Mouse (Mus musculus) gastrocnemius, postnatal 10 days (tissue): ENCODE data around the gene Doc2b. TPM values are rescaled to one million over a fixed set of nuclear protein-coding genes. Genes with fewer than 3 reads are reported as not detected.

Experiments used
- DNase-seq: peaks from one replicate; pipeline ENCODE4 v3.0.0; 2021; ENCODE audit warnings: mixed read lengths
- long read RNA-seq, 2 experiments: library from polyadenylated mRNA; stranded (forward); transcript quantifications; one replicate each; pipeline ENCODE4 v2.0.0; 2021
- total RNA-seq, 2 experiments: library from RNA; stranded (reverse); gene quantifications; 2 replicates each; pipeline ENCODE4 v1.2.3; 2021

The Doc2b gene
- total RNA-seq: 1 to 10 TPM; 1.0 TPM
- long read RNA-seq, experiment 1, partial matches to known transcripts: 0 of 1 reads
- long read RNA-seq, experiment 1, other reads (novel, unspliced or antisense): 1 of 1 reads
- long read RNA-seq, experiment 2: 0 reads

GRCm38 (mm10) chr11:75796029-75796445, at the start of gene Doc2b:
TSS of gene Doc2b (minus strand) at chr11:75796049.
- peak; percentile 32 for DNase-seq

- no peak for DNase-seq
Observed at GRCm38 (mm10) chr11:75842904-75843619, 47.2 kb upstream of the Doc2b start.

- DNase-seq: no peak
Observed at GRCm38 (mm10) chr11:75841503-75841902, 45.7 kb upstream of the Doc2b start.

- DNase-seq: no peak
Observed at GRCm38 (mm10) chr11:75839536-75840430, 43.9 kb upstream of the Doc2b start.

GRCm38 (mm10) chr11:75838861-75839426, 43.1 kb upstream of the Doc2b start:
- no peak for DNase-seq

- DNase-seq: no peak
Observed at GRCm38 (mm10) chr11:75836240-75836610, 40.4 kb upstream of the Doc2b start.

GRCm38 (mm10) chr11:75835587-75836239, 39.9 kb upstream of the Doc2b start:
- DNase-seq: no peak

GRCm38 (mm10) chr11:75833081-75833480, 37.2 kb upstream of the Doc2b start:
- DNase-seq: no peak

GRCm38 (mm10) chr11:75830386-75830785, 34.5 kb upstream of the Doc2b start:
- DNase-seq: no peak

- no peak for DNase-seq
Observed at GRCm38 (mm10) chr11:75827414-75827813, 31.6 kb upstream of the Doc2b start.

GRCm38 (mm10) chr11:75823506-75823905, 27.7 kb upstream of the Doc2b start:
- DNase-seq: no peak

GRCm38 (mm10) chr11:75813085-75813484, 17.2 kb upstream of the Doc2b start:
- DNase-seq: no peak

- DNase-seq: peak; percentile 78
Observed at GRCm38 (mm10) chr11:75811900-75812299, 16.1 kb upstream of the Doc2b start.

GRCm38 (mm10) chr11:75810526-75810925, 14.7 kb upstream of the Doc2b start:
- no peak for DNase-seq

- no peak for DNase-seq
Observed at GRCm38 (mm10) chr11:75807486-75807885, 11.6 kb upstream of the Doc2b start.

GRCm38 (mm10) chr11:75801771-75802550, 6.1 kb upstream of the Doc2b start:
- DNase-seq: no peak

GRCm38 (mm10) chr11:75801369-75801768, 5.5 kb upstream of the Doc2b start:
- no peak for DNase-seq

- DNase-seq: no peak
Observed at GRCm38 (mm10) chr11:75796536-75797246, 842 bp upstream of the Doc2b start.

GRCm38 (mm10) chr11:75795321-75795636, 570 bp downstream of the Doc2b start:
- peak; percentile 34 for DNase-seq

GRCm38 (mm10) chr11:75794602-75795320, 1.1 kb downstream of the Doc2b start:
- DNase-seq: peak; percentile 21
